In the genomic region with DNA sequence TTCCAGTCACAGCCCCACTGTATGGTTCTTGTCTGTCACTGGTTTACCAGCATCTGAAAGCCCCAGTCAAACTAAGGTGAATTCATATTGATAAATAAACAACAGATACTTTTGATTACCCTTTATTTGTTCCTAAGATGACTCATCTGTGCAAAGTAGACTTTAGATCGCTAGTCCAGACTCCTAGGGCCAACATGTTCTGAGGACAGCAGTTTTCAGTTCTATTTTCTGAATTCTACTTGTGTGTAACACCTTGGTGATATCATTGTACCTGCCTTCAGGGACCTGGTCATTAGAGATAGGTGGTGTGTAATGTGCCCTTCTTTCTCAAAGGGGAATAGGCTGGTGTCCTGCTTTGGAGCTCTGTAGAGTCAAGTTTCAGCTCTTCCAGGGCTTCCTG, we compare ENCODE assay signal across 24 mouse cellular contexts. TPM values are rescaled to one million over a fixed set of nuclear protein-coding genes. Genes with fewer than 3 reads are reported as not detected.
DNase-seq lines count a peak whose midpoint lies in the region; ATAC-seq and TF ChIP-seq lines count a peak whose summit lies in the region.
"Had no signal": no experiment of that assay in that cellular context is flagged by ENCODE, and none has a peak within 500 bp of the region (broad histone marks: within the 10 kb centered on the region; RNA-seq: fewer than 3 reads in every experiment).

No protein-coding gene starts in this region.

- H3K4me1 ChIP-seq in liver, postnatal 0 days (ENCODE audit: insufficient read depth), result no peaks in the 10 kb centered on the region
- no peaks in the 10 kb centered on the region for H3K4me1 ChIP-seq in liver, embryonic 11.5 days (replicated peaks; ENCODE audit: control insufficient read depth, insufficient read depth, low read length)
- H3K4me1 ChIP-seq: embryonic facial prominence, embryonic 10.5 days; embryonic facial prominence, embryonic 12.5 days; forebrain, embryonic 13.5 days had no signal

- peak; percentile 58 for ATAC-seq in liver, postnatal 0 days
- no peak for ATAC-seq in liver, embryonic 11.5 days (replicated peaks; ENCODE audit: low FRiP score)
- ATAC-seq: activated CD4-positive, CD25-positive, alpha-beta regulatory T cell, adult 4 months; CD4-positive, CD25-positive, alpha-beta regulatory T cell, adult 4 months; forebrain, embryonic 13.5 days; forebrain, embryonic 15.5 days; Patski had no signal

- H3K27me3 ChIP-seq in liver, postnatal 0 days (ENCODE audit: insufficient read depth, low read length), result no peaks in the 10 kb centered on the region
- no peaks in the 10 kb centered on the region for H3K27me3 ChIP-seq in liver, embryonic 11.5 days (replicated peaks; ENCODE audit: control insufficient read depth, insufficient read depth, low read length)
- H3K27me3 ChIP-seq: CH12.LX; embryonic facial prominence, embryonic 12.5 days; forebrain, embryonic 13.5 days; forebrain, embryonic 15.5 days; Patski had no signal

- TF ChIP-seq CTCF in left cerebral cortex, adult 2 months (IDR thresholded peaks at IDR 0.05), result no peak
- no peak for TF ChIP-seq CTCF in liver, postnatal 0 days (IDR thresholded peaks at IDR 0.05; ENCODE audit: low read depth)

- no peak overlapping the region for H3K4me2 ChIP-seq in liver, postnatal 0 days (ENCODE audit: low read depth, low read length)
- H3K4me2 ChIP-seq in liver, embryonic 11.5 days, result no peak overlapping the region
- H3K4me2 ChIP-seq: embryonic facial prominence, embryonic 12.5 days; forebrain, embryonic 13.5 days; forebrain, embryonic 15.5 days had no signal

- DNase-seq in heart, adult 11 months, result peak; percentile 42
- DNase-seq in heart, postnatal 14 days, result no peak
- DNase-seq in left cerebral cortex, adult 2 months (ENCODE audit: extremely low spot score in 1 of 2, low spot score in 2 of 2), result no peak
- DNase-seq in left cerebral cortex, adult 8-10 months (ENCODE audit: low spot score in 2 of 2), result no peak
- no peak for DNase-seq in liver, postnatal 0 days
- no peak for DNase-seq in liver, embryonic 11.5 days (ENCODE audit: low spot score)
- DNase-seq: adrenal gland, adult 8-10 months; adrenal gland, postnatal 14 days; adrenal gland, postnatal 36 days; B cell, adult 2 months; cerebellum, adult 11-12 months; cerebellum, adult 2 months; cerebellum, adult 9-10 months; cerebellum, postnatal 10 days; cerebellum, postnatal 25 days had no signal

- no peak overlapping the region for H3K4me3 ChIP-seq in left cerebral cortex, adult 2 months
- no peak overlapping the region for H3K4me3 ChIP-seq in liver, postnatal 0 days (ENCODE audit: low read depth, low read length)
- no peak overlapping the region for H3K4me3 ChIP-seq in liver, embryonic 11.5 days (ENCODE audit: low read depth, low read length)
- H3K4me3 ChIP-seq: embryonic facial prominence, embryonic 10.5 days; embryonic facial prominence, embryonic 12.5 days; forebrain, embryonic 13.5 days; forebrain, embryonic 15.5 days had no signal

- no peak overlapping the region for H3K9ac ChIP-seq in liver, postnatal 0 days (replicated peaks)
- H3K9ac ChIP-seq in liver, embryonic 11.5 days (ENCODE audit: low read depth, low read length), result no peak overlapping the region
- H3K9ac ChIP-seq: embryonic facial prominence, embryonic 12.5 days; forebrain, embryonic 13.5 days; forebrain, embryonic 15.5 days had no signal

- 71% methylated on average over 1 of the region's 1 CpGs for WGBS in liver, postnatal 0 days (ENCODE audit: insufficient replicate concordance)
- WGBS in liver, embryonic 11.5 days, result 92% methylated on average over 1 of the region's 1 CpGs

- H3K36me3 ChIP-seq in liver, postnatal 0 days (replicated peaks; ENCODE audit: insufficient read depth, low read length), result no peaks in the 10 kb centered on the region
- no peaks in the 10 kb centered on the region for H3K36me3 ChIP-seq in liver, embryonic 11.5 days (ENCODE audit: control insufficient read depth, insufficient read depth, low read length)
- H3K36me3 ChIP-seq: embryonic facial prominence, embryonic 12.5 days; forebrain, embryonic 15.5 days had no signal

- peak overlapping the region; percentile 1; the same call in 1 of the 2 replicates for H3K27ac ChIP-seq in left cerebral cortex, adult 2 months
- no peak overlapping the region for H3K27ac ChIP-seq in liver, postnatal 0 days (ENCODE audit: low read depth)
- H3K27ac ChIP-seq in liver, embryonic 11.5 days (ENCODE audit: low read depth, low read length), result no peak overlapping the region
- H3K27ac ChIP-seq: embryonic facial prominence, embryonic 10.5 days; embryonic facial prominence, embryonic 12.5 days; forebrain, embryonic 13.5 days; forebrain, embryonic 15.5 days had no signal

- no peaks in the 10 kb centered on the region for H3K9me3 ChIP-seq in liver, postnatal 0 days (ENCODE audit: low read length)
- no peaks in the 10 kb centered on the region for H3K9me3 ChIP-seq in liver, embryonic 11.5 days (ENCODE audit: control insufficient read depth, low read length)
- H3K9me3 ChIP-seq: embryonic facial prominence, embryonic 10.5 days; embryonic facial prominence, embryonic 12.5 days; forebrain, embryonic 13.5 days; forebrain, embryonic 15.5 days; G1E had no signal

- intact Hi-C loops in heart, postnatal 14 days (cut with DNase I), result no loop called here
- intact Hi-C loops in left cerebral cortex, adult 2 months (cut with DNase I), result no loop called here

- no peak for TF ChIP-seq EP300 in liver, postnatal 0 days (IDR thresholded peaks at IDR 0.05; ENCODE audit: low read depth)

RNA-seq across cellular contexts. Expression of a gene that starts 29.5 kb away (rescaled TPM):
- 1 to 10 TPM; 8.9 to 9.8 TPM for total RNA-seq in heart, postnatal 14 days (2021)
- 10 to 100 TPM; 51.1 to 65.4 TPM for total RNA-seq in left cerebral cortex, adult 2 months (2021)
- total RNA-seq in left cerebral cortex, adult 8-10 months (2022), result 10 to 100 TPM; 52.3 to 65.1 (median 57.8) TPM
- polyA plus RNA-seq in liver, postnatal 0 days (2015; fragmentation: Nextera tagmentation; extraction: Ambion mirVana), result 0.56 and 0.70 TPM in 2 replicates
- 4.7 and 5.1 TPM in 2 replicates for polyA plus RNA-seq in liver, embryonic 11.5 days (2014; fragmentation: Nextera tagmentation; extraction: Ambion mirVana)

Comparison
In these comparisons a context has a peak if more than half of its experiments do, and no peak if none do; other contexts are left out.
1. RNA of a gene that starts 29.5 kb away (total RNA-seq): 51.1 to 65.4 TPM in left cerebral cortex, adult 2 months and 52.3 to 65.1 TPM in left cerebral cortex, adult 8-10 months; 8.9 to 9.8 TPM in heart, postnatal 14 days; every median in the first group is over 4 times any median in the second.